Mouse (Mus musculus) brown adipose tissue, adult 24 weeks (tissue): Measurements from ENCODE around the gene Cryl1. TPM values are rescaled to one million over a fixed set of nuclear protein-coding genes. Genes with fewer than 3 reads are reported as not detected.

ENCODE experiments used
- H3K27ac ChIP-seq: fragments of 200-500 bp; replicated peaks from 2 replicates; pipeline ENCODE4 v1.5.1; 2012; ENCODE audit warnings: low read depth, mild to moderate bottlenecking, low read length
- H3K4me1 ChIP-seq: fragments of 200-500 bp; 2 replicates; pipeline ENCODE4 v1.6.1; 2012; ENCODE audit warnings: low read length, mixed read lengths; ENCODE audit not compliant: control insufficient read depth, insufficient read depth, insufficient read length
- H3K4me3 ChIP-seq: fragments of 200-500 bp; 2 replicates; pipeline ENCODE4 v1.5.1; 2012; ENCODE audit warnings: low read depth, mild to moderate bottlenecking, low read length, moderate library complexity; ENCODE audit not compliant: insufficient read depth
- polyA plus RNA-seq: library from polyadenylated mRNA; stranded (reverse); fragments of >200 nt; gene quantifications from 2 replicates; pipeline ENCODE4 v1.2.4, GENCODE M21; 2012; ENCODE audit not compliant: missing spikeins, insufficient read depth, insufficient read length

The Cryl1 gene
- polyA plus RNA-seq, 1 experiment: 18.1 TPM

GRCm38 (mm10) chr14:57268344-57268743, 130.0 kb downstream of the Cryl1 start:
- no peaks in the 10 kb centered on the region for H3K4me1 ChIP-seq
- H3K27ac ChIP-seq: no peak overlapping the region
- no peak overlapping the region for H3K4me3 ChIP-seq

DNA sequence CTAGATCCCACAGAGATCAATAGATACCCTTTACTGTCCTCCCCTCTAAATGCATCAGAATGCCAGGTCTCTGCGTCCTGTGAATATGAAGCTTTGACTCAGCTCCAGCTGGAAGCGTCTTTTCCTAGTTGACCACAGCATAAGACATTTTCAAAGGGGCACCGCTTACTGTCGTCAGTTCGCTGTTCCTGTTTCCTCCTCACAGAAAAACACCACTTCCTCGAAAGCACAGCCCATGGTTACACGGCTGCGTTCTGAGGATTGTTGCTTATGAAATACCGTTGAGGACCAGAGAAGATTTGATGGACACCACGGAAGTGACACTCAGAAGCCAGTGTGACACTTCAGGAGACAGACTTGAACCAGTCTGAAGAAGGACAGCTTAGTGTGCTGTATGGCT, 134.4 kb downstream of the Cryl1 start:
- no peak overlapping the region for H3K27ac ChIP-seq
- no peaks in the 10 kb centered on the region for H3K4me1 ChIP-seq
- no peak overlapping the region for H3K4me3 ChIP-seq

GRCm38 (mm10) chr14:57259341-57259740, 139.0 kb downstream of the Cryl1 start:
- Histone ChIP-seq H3K4me3 (no peak overlapping the region), H3K4me1 (no peaks in the 10 kb centered on the region), H3K27ac (no peak overlapping the region)

- Histone ChIP-seq H3K27ac (no peak overlapping the region), H3K4me1 (no peaks in the 10 kb centered on the region), H3K4me3 (no peak overlapping the region)
These were observed 149.7 kb downstream of the Cryl1 start for GRCm38 (mm10) chr14:57248661-57249060.

DNA sequence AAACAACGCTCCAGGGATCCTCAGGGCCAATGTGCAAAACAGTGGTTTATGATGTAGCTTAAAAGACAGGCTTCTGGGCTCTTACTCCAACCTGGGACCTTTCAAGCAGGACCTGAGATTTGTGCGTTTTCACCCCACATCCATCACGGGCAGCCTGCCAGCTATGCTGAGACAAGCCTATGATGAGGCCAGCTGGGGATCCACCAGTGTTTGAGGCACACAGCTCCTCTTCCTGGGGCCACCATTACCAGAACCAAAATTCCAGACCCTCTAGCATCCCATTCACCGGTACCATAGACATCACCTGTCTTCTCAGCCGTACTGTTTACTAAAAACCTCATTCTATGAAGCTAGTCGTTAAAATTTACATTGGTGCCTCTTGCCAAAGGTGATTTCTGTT, 151.8 kb downstream of the Cryl1 start:
- Histone ChIP-seq H3K4me1 (no peaks in the 10 kb centered on the region), H3K4me3 (no peak overlapping the region), H3K27ac (no peak overlapping the region)

- Histone ChIP-seq H3K27ac (no peak overlapping the region), H3K4me1 (no peaks in the 10 kb centered on the region), H3K4me3 (no peak overlapping the region)
These were observed 155.4 kb downstream of the Cryl1 start for GRCm38 (mm10) chr14:57242978-57243377.

- H3K4me1 ChIP-seq: no peaks in the 10 kb centered on the region
- no peak overlapping the region for H3K4me3 ChIP-seq
- H3K27ac ChIP-seq: no peak overlapping the region
These were observed 163.1 kb downstream of the Cryl1 start for GRCm38 (mm10) chr14:57235276-57235675.

DNA sequence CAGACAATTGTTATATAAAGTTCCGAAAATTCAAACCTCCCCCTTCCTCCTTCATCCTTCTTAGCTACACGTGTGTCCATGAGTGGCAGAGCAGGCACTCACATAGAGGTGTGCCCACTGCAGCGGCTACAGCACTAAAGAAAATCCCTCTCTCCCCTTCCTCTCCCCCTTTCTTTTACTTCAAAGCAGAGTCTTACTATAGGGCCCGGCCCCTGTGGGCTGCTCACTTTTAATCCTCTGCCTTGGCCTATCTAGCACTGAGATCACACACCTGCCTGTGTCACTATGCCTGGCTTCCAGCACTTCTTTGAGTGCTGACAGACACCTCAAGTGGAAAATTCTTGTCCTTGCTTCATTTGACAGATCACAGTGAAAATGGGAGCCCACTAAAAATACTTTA, 163.6 kb downstream of the Cryl1 start:
- H3K4me1 ChIP-seq: no peaks in the 10 kb centered on the region
- no peak overlapping the region for H3K27ac ChIP-seq
- no peak overlapping the region for H3K4me3 ChIP-seq

- Histone ChIP-seq H3K4me3 (no peak overlapping the region), H3K4me1 (no peaks in the 10 kb centered on the region), H3K27ac (no peak overlapping the region)
These were observed 167.9 kb downstream of the Cryl1 start for GRCm38 (mm10) chr14:57230264-57231015.

Other genes with a start within 250 kb of the Cryl1 start
- gene Ift88, start 25.5 kb upstream of the Cryl1 start, polyA plus RNA-seq: 2.9 and 4.7 TPM in 2 replicates
- gene Il17d, start 126.2 kb upstream of the Cryl1 start, polyA plus RNA-seq: 1.1 and 1.5 TPM in 2 replicates
- gene Eef1akmt1, start 173.1 kb upstream of the Cryl1 start, polyA plus RNA-seq: 44.9 and 48.9 TPM in 2 replicates